Mouse (Mus musculus) G1E (cell line): ENCODE data around the gene Spint5.

ENCODE experiments used
- CTCF ChIP-seq: IDR thresholded peaks from 2 replicates; pipeline ENCODE4 v1.5.1; 2012; ENCODE audit warnings: low read depth, low read length, inconsistent platforms, mixed read lengths
- TAL1 ChIP-seq: conservative IDR thresholded peaks from 2 replicates; pipeline ENCODE4 v1.6.1; 2012; ENCODE audit warnings: low read depth, low read length, inconsistent platforms, mixed read lengths

DNA sequence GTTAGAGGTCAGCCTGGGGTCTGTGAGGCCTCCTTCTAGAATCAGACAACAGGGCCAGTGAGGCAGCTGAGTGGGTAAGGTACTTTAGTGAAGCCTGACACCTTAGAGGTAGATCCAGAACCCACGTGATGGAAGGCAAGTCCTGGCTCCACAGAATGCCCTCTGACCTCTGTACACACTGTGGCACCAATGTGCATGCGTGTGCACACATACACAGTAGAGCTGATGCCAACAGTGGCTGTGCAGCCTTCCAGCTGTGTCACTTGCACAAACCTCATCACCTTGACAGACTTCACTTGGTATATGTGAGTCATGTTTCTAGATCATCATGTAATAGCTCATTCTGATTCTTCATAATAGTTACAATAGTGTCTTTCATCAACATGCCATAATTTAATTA, 37.3 kb downstream of the Spint5 start:
- TF ChIP-seq TAL1 (no peak), CTCF (no peak)
